Mouse (Mus musculus): ENCODE measurements around the gene Map3k13.
A peak's percentile ranks its signal among the peaks of the same experiment; 100 is the strongest.
"Not testable (repeated sequence)": the region's sequence is repeated elsewhere in the genome, so short reads cannot be mapped to it uniquely, and the experiment has no call there.

Gene Map3k13

DNA sequence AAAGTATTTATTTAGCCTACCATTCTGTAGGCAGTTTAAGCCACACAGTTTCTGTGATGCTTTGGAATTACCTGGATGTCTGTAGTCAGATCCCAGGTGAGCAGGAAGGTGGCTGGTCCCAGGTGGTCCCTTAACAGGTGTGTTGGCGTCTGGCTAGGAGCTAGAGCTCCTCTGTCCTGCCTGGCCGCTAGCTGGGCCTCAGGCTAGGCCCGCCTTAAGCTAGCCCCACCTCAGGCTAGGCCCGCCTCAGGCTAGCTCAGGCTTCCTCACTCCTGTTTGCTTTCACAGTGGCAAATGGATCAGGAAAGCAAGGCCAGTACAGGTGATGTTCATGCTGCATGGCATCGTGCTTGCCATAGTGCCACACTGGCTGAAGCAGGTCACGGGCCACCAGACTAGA, 112.8 kb downstream of the Map3k13 start:
- DNase-seq (ENCODE audit: low spot score in 2 of 2): no peak

DNA sequence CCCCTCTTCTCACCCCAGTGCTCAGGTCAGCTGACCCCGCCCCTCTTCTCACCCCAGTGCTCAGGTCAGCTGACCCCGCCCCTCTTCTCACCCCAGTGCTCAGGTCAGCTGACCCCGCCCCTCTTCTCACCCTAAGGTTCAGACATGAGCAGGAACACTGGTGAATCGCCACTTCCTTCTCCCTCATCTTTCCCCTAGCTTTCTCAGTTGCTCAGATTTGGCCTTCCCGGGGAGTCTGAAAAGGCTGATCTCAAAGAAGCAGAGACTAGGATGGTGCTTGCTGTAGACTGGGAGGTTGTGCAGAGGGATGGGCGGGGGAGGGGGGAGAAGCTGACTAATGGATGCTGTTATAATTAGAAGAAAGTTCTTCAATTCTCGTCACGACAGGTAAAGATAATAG, 114.8 kb downstream of the Map3k13 start:
- not testable (repeated sequence) for DNase-seq (ENCODE audit: low spot score in 2 of 2)

DNA sequence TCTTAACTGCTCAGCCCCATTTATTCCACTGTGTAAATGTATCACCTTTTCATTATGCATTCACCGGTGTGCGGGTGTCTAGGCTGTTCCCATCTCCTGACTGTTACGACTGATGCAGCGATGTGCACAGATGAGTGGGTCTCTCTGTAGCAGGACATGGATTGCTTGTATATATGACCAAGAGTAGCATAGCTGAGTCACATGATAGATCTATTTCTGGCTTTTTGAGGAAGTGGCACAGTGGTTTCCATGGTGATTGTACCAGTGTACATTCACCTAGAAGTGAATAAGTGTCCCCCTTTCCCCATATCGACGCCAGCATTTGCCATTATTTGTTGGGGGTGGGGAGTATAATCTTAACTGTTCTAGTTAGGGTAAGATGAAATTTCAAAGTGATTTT, 119.2 kb downstream of the Map3k13 start:
- peak; percentile 37 to 55 for DNase-seq (ENCODE audit: low spot score in 2 of 2)

DNA sequence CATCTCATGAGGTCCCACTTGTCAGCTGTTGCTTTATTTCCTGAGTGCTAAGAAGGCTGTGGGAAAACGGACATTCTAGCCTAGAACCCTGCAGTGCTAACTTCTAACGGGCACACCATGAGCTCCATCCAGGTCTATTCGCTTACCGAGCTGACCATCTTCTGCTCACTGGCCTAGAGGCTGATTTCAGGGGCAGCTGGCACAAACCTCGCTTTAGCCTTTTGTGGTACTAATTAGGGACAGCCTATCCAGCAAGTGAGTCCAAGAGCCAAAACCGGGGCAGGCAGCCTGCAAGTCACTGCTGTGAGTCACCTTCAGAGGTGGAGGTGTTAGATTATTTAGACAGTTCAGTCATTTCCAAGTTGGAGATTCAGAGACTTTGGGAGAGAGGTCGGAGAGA, 122.5 kb downstream of the Map3k13 start:
- DNase-seq (ENCODE audit: low spot score in 2 of 2): no peak

DNA sequence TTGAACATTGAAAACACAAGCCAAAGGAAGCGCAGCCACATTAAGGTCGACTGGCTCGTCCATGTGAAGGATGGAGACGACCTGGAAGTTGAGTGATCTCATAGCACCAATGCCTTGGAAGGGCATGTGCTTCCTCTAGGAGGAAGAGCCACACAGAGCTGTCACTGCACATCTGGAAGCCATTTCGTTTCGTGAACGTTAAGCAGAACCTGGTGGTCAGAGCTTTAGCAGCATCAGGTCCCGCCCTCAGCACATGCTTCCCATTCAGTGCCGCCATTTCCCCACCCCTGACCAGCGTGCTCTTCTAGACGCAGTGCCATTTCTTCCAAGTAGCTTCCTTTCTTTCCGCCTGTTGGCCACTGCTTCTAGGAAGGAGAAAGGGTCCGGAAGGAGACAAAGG, 134.3 kb downstream of the Map3k13 start:
- no peak for DNase-seq (ENCODE audit: low spot score in 2 of 2)

DNA sequence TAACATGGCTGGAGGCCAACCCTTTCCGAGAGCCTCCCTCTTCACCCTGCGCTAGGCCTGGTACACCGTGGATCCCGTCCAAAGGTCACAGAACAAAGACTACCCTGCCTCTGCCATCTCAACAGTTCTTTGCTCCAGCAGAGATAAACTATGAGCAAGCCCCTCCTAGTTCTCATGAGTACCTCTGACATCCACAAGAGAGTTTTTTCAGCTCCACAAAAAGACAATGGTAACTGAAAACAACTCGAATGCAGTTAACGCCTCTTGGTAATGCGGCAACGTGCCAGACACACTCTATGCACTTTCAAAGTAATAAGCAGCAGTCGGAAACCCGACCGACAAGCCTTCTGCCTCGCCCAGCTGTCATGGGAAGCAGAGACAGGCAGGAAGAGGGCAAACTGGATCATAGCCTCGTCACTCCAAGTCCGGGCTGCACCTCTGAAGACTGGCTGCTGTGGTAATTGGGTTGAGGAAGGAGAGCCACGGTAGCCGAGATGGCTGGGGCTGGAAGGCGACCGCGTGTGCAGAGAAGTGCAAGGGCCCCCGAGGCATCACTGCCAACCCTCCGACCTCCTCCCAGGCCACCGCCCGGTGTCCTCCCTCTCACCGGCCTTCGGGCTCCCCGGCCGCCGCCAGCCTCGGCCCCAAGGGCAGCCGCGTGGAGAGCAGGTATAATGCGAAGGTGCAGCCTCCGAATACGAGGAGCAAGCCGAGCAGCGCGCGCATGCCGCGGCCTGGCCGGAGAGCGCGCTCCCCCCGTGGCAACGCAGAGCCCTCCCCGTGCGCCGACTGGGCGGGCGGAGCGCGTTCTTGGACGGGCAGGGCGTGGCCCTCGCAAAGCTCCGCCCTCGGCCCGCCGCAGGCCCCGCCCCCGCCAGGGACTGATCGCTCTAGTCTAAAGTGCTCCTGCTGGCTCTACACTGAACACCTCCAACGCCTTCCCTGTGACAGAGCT, 152.9 kb downstream of the Map3k13 start, which contains the start of gene Tmem41a:
Gene Tmem41a (minus strand): TSS at position 792 of the 955 bp plus-strand sequence.
- DNase-seq (ENCODE audit: low spot score in 2 of 2): peak; percentile 86

DNA sequence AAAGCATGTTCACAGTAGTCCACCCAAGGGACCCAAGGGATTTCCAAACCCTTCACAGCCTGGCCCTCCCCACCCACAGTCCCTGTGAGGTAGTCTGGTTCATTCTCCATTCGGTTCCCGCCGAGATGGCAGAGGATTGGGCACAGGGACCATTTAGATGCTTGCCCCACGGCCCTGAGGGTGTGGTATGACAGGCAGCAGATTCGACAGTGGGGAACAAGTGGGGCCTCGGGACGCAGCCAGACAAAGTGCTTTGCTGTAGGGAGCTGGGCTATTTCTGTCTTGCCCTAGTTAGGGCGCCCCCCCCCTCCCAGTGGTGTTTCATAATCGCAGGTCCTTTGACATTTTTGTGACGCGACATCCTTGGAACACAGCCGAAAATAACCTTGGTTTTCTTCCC, 161.4 kb downstream of the Map3k13 start:
- no peak for DNase-seq (ENCODE audit: low spot score in 2 of 2)

DNA sequence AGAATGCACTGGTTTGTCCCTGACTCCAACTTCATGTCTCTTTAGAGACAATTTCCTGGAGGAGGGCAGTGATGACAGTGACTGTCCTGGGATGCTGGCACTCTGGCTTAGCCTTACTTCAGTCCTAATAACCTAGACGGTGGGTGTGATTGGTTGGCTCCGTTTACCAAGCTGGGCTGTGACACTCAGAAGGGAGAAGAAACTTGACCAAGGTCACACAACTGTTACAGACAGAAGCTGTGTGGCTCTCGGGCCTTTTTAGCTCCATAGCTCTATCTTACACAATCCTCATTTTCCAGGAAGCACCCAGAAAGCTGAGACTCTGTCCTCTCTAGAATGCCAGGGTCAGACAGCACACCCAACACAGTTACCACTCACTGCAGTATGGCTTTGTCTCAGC, 171.4 kb downstream of the Map3k13 start:
- DNase-seq (ENCODE audit: low spot score in 2 of 2): no peak

DNA sequence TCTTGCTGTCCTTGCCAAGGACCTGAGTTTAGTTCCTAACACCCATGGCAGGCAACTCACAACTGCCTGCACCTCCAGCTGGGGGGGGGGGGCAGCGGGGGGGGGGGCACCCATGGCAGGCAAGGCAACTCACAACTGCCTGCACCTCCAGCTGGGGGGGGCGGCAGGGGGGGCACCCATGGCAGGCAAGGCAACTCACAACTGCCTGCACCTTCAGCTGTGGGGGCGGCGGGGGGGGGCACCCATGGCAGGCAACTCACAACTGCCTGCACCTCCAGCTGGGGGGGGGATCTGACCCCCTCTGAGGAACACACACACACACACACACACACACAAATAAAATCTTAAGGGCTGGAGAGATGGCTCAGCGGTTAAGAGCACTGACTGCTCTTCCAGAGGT, 175.7 kb downstream of the Map3k13 start:
- DNase-seq (ENCODE audit: low spot score in 2 of 2): no peak

DNA sequence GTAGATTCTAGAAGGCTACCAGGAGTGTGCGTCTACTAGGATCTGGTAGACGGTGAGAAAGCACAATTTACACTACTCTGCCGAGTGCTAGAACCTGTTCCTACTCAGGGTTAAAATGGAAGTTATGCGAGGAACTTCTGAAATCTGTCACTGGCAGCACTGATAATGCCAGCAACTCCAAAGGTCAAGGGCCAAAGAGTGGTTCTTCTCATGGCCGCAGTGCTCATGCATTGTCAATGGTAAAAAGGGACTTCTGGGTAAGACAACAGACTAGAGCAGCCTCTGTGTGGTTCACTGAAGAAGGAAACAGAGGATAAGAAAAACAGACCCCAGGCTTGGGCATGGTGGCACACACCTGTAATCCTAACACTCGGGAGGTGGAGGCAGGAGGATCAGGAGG, 176.4 kb downstream of the Map3k13 start:
- DNase-seq (ENCODE audit: low spot score in 2 of 2): no peak

DNA sequence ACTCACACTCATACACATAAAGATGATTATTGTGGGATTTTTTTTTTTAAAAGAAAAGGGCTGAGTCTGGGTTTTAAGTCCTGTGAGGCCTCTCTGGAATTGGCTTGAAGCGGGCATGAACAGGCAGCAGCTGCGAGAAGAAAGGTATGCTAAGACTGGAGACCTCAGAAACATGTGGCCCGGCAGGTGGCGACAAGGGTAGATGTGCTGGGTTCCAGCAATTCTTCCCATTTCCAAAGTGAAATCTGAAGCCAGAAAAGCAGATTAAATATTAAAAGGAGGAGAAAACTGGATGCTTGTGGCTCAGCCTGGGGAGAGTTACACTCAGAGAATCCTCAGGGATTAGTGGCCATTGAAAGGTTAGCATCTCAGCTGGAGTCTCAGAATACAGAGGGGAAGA, 177.3 kb downstream of the Map3k13 start:
- no peak for DNase-seq (ENCODE audit: low spot score in 2 of 2)

DNA sequence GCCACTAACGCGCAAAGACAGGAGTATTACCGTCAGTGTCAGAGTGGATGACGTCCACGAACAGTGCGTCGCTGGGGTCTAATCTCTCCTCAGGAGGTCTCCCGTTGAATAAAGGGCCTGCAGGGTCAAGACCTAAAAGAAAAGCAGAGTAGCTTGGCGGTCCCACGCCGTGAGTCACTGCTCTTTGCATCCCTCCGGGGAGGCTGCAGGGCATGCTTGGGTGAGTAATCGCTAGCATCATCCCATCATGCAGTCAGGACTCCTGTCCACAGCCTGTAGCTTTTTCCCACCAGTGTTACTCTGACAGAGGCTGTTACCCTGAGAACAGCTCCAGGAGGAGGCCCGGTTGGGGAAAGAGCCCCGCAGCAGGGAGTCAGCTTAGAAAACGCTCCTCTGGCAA, 182.1 kb downstream of the Map3k13 start:
- DNase-seq (ENCODE audit: low spot score in 2 of 2): no peak

DNA sequence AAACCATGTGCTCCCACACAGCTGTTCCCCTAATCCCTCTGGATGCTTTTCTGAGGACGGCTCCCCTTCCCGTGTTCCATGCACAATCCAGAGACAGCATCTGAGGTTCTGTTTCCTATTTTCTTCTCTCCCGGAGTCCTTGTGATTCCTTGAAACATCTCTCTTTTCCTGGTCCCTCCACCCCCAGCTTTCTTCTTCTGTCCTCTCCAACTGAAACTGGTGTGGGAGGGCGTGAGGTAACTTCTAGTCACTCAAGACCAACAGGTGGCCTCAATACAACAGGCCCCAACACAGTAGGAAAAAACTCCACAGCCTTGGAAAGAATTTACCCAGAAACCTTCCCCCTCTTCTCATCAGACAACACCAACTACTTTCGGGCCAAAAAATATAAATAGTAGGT, 183.2 kb downstream of the Map3k13 start:
- no peak for DNase-seq (ENCODE audit: low spot score in 2 of 2)

All from spleen, postnatal 36 days (tissue).